Mouse (Mus musculus) naive thymus-derived CD4-positive, alpha-beta T cell, adult 2 months (primary cell): ENCODE data around the gene Ccdc74a.

Experiments
- DNase-seq: peaks from one replicate; pipeline ENCODE4 v3.0.0-alpha.2; 2011; ENCODE audit warnings: low read depth

Ccdc74a gene

GRCm38 (mm10) chr16:17641301-17641700, 5.0 kb upstream of the Ccdc74a start:
- DNase-seq = no peak

DNA sequence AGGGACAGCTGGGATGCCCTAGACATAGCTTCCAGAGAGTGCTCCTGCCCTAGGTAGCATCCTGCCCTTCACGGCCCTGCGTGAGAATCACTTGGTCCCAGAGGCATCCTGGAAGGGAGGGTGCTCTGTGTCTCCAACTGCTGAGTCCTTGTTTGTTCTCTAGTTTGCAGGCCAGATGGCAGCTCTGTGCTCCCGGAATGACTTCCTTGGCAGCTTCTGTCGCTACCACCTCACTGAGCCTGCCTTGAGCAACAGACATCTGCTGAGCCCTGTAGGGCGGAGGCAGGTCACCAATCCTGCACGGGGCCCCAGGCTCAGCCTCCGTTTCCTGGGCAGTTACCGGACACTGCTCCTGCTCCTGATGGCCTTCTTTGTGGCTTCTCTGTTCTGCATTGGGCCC, 4.0 kb upstream of the Ccdc74a start:
- no peak for DNase-seq

DNA sequence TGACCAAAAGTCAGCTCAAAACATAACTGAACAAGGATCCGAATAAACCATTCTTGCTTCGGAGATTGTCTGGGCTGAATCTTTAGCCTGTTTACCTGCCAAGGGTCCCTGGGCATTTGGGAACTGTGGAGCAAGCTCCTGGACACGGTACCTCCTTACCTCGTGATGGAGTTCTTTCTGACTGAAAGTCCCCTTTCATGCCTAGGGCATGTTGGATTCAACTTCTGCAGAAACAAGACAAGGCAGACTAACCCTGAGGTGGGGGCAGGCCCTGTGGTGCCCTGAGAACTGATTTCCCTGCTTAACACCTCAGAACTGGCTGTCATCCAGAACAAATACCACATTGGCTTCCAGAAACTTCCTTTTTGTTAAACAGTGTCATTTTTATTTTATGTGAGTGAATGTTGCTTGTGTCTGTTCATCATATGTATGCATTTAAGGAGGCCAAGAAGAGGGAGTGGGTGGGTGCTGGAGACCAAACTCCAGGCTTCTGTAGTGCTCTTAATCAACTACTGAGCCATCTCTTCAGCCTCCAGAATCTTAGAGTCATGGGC, 2.8 kb upstream of the Ccdc74a start:
- no peak for DNase-seq

GRCm38 (mm10) chr16:17647156-17647555, 886 bp downstream of the Ccdc74a start:
- DNase-seq = no peak

- no peak for DNase-seq
Observed at GRCm38 (mm10) chr16:17647566-17648340, 1.5 kb downstream of the Ccdc74a start.

DNA sequence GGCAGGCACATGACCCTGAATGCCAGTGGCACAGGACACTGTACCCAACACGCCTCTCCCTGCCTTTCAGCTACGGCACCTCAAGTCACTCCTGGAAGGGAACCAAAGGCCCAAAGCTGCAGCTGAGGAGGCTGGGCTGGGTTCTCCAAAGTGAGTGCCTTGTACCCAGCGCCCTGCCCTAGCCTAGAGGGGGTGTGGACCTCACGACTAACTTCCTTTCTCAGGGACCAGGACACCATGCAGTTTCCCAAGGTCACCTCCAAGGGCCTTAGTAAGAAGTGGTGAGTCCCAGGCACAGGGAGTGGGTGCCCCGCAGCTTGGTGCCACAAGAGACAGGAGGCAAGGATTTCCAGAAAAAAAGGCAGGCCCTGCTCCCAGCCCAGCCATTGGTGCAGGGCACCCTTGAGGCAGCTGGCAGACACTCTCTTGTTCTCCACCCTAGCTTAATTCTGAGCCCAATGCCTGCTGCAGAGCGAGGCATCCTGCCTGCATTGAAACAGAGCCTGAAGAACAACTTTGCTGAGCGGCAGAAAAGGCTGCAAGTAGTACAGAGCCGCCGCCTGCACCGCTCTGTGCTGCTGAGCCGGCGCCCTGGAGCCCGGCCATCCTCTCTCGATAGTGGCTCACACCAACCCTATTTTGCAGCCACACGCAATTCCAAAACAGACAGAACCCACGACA, 3.8 kb downstream of the Ccdc74a start:
- no peak for DNase-seq

GRCm38 (mm10) chr16:17650711-17651110, 4.4 kb downstream of the Ccdc74a start:
- DNase-seq = no peak

DNA sequence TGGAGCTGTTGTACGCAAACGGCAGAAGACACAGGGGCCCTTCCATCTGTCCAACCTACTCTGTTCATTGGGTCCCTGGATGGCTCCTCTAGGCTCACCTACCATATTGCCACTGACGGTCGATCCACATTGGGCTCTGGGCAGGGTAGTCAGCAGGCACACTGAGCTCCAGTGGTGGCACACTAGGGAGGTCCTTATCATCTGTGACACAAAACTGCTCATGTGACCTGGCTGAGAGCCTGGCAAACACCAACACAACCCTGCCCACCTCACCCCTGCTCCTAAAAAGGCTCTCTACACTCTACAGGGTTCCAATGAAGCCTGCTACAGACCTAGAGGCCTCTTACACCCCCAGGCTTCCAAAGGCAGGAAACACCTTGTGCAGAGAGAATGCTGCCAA, 6.3 kb downstream of the Ccdc74a start:
- no peak for DNase-seq

- DNase-seq = no peak
Observed at GRCm38 (mm10) chr16:17653601-17654000, 7.3 kb downstream of the Ccdc74a start.

DNA sequence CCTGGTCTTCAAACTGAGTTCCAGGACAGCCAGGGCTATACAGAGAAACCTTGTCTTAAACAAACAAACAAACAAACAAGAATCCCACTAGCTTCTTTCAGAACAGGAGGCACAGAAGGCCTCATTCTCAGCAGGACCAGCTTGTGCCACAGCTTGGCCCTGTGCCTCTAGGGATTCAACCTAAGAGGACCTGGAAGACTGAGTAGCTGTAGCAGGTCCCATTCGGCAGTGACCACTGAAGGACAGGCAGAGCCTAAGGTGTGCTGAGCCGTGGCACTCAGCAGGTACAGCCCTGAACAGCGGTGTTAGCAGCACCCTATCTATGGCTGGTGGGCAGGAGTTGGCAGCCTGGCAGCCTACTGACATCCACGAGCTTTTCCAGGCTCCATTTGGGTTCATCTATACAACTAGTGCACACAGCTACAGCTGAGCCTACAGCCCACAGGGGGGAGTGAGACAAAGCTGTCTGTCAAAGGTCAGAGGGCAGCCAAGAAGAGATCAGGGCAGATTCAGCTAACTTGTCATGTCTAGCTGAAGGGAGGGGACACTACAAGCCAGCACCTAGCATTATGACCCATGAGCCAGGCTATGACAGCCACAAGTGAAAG, 8.0 kb downstream of the Ccdc74a start:
- DNase-seq = no peak

- no peak for DNase-seq
Observed at GRCm38 (mm10) chr16:17656212-17656871, 10.1 kb downstream of the Ccdc74a start.

- no peak for DNase-seq
Observed at GRCm38 (mm10) chr16:17665568-17665967, 19.3 kb downstream of the Ccdc74a start.

DNA sequence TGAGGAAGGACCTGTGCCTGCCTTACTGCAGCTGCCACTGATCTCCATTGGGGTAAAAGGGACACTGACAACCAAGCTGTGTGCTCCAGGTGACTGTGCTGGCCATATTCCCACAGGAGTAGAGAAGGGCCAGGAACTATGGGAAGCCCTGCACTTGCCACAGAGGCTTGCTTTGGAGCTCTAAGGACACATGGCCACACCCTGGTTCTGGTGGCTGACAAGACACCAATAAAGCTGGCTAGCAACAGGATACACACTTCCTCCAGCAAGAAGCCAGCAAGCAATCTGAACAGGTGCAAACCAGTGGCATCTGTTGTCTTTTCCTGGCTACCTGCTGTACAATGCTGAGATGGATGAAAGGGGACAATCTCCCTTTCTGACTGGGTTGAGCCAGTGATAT, 23.6 kb downstream of the Ccdc74a start:
- DNase-seq = no peak

DNA sequence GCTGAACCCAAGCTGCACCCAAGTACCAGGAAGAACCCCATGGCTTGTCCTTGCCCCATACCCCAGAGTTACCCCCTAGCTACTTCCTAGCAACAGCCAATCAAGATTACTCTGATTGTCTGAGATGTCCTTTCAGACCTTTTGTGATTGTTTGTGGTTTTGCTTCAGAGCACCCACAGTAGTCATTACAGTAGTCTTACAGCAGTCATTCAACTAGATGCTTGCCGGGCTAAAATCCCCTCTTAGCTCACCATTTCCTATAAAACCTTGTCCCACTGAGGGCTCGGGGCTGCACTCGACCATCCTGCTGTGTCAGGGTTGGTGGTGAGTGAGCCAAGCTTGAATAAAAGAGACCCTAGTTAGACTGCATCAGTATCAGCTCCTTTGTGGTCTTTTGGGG, 48.6 kb downstream of the Ccdc74a start:
- no peak for DNase-seq
